Mouse (Mus musculus) kidney, embryonic 15.5 days (tissue): Measurements from ENCODE around the gene Gm38100. TPM values are rescaled to one million over a fixed set of nuclear protein-coding genes. Genes with fewer than 3 reads are reported as not detected.

Experiments used
- ATAC-seq: fragments of 200-750 bp; cut with Nextera tagmentation; replicated peaks from 2 replicates; pipeline ENCODE4 v1.8.0; 2017; ENCODE audit warnings: moderate TSS enrichment; ENCODE audit not compliant: low FRiP score
- H3K27ac ChIP-seq: fragments of 300-500 bp; sonication (generic); 2 replicates; pipeline ENCODE4 v1.5.1; 2015; ENCODE audit warnings: mild to moderate bottlenecking, inconsistent platforms
- H3K27me3 ChIP-seq: fragments of 300-500 bp; sonication (generic); 2 replicates; pipeline ENCODE4 v1.6.1; 2015; ENCODE audit warnings: inconsistent platforms
- H3K36me3 ChIP-seq: fragments of 300-500 bp; sonication (generic); 2 replicates; pipeline ENCODE4 v1.6.1; 2015; ENCODE audit warnings: inconsistent platforms
- H3K4me1 ChIP-seq: fragments of 300-500 bp; sonication (generic); 2 replicates; pipeline ENCODE4 v1.6.1; 2015; ENCODE audit warnings: inconsistent platforms
- H3K4me2 ChIP-seq: fragments of 300-500 bp; sonication (generic); 2 replicates; pipeline ENCODE4 v1.6.1; 2015; ENCODE audit warnings: moderate library complexity, mild to moderate bottlenecking, inconsistent platforms
- H3K4me3 ChIP-seq: fragments of 300-500 bp; sonication (generic); replicated peaks from 2 replicates; pipeline ENCODE4 v1.5.1; 2015; ENCODE audit warnings: mild to moderate bottlenecking, inconsistent platforms
- H3K9ac ChIP-seq: fragments of 300-500 bp; sonication (generic); 2 replicates; pipeline ENCODE4 v1.6.1; 2015; ENCODE audit warnings: mild to moderate bottlenecking, inconsistent platforms
- H3K9me3 ChIP-seq: fragments of 300-500 bp; sonication (generic); replicated peaks from 2 replicates; pipeline ENCODE4 v1.6.1; 2016; ENCODE audit warnings: inconsistent platforms
- WGBS: fragments of 180-500 bp; shearing (Covaris S2); methylation state at CpG from one replicate; pipeline ENCODE4 v1.1.7; 2015; ENCODE audit warnings: mixed read lengths; 5-methylcytosine and 5-hydroxymethylcytosine counted together
- polyA plus RNA-seq: library from polyadenylated mRNA; unstranded; fragments of >200 nt; fragmentation: Nextera tagmentation; extraction: Ambion mirVana; gene quantifications from 2 replicates; pipeline ENCODE4 v1.2.1, GENCODE M21; 2015

The Gm38100 gene
- 0.16 TPM in 1 of 2 replicates, not detected in the other for polyA plus RNA-seq

- ATAC-seq, result no peak
- Histone ChIP-seq H3K27ac (no peak within 1 kb of the TSS), H3K4me3 (no peak within 1 kb of the TSS), H3K27me3 (no peaks in the 10 kb centered on the region), H3K9me3 (no peaks in the 10 kb centered on the region), H3K9ac (no peak within 1 kb of the TSS), H3K4me2 (no peak within 1 kb of the TSS), H3K36me3 (no peaks in the 10 kb centered on the region), H3K4me1 (no peaks in the 10 kb centered on the region)
- 87% methylated on average over 9 of the region's 9 CpGs for WGBS
These were observed at the start of gene Gm38100 for GRCm38 (mm10) chr1:175920029-175920428. Gene Gm38100 (plus strand): TSS chr1:175920329.

GRCm38 (mm10) chr1:175870716-175871115 lies 49.4 kb upstream of the Gm38100 start:
- H3K27ac ChIP-seq, result no peak overlapping the region
- H3K9me3 ChIP-seq, result no peaks in the 10 kb centered on the region
- H3K4me1 ChIP-seq, result no peaks in the 10 kb centered on the region
- H3K27me3 ChIP-seq, result no peaks in the 10 kb centered on the region
- H3K9ac ChIP-seq, result no peak overlapping the region
- no peak overlapping the region for H3K4me3 ChIP-seq
- no peak overlapping the region for H3K4me2 ChIP-seq
- no peaks in the 10 kb centered on the region for H3K36me3 ChIP-seq
- 80% methylated on average over 3 of the region's 3 CpGs for WGBS
- ATAC-seq, result no peak

GRCm38 (mm10) chr1:175872028-175872816 lies 47.9 kb upstream of the Gm38100 start:
- Histone ChIP-seq H3K4me3 (no peak overlapping the region), H3K9me3 (no peaks in the 10 kb centered on the region), H3K27ac (no peak overlapping the region), H3K36me3 (no peaks in the 10 kb centered on the region), H3K27me3 (no peaks in the 10 kb centered on the region), H3K4me2 (no peak overlapping the region), H3K9ac (no peak overlapping the region), H3K4me1 (no peaks in the 10 kb centered on the region)
- no peak for ATAC-seq
- 75% methylated on average over 6 of the region's 6 CpGs for WGBS

GRCm38 (mm10) chr1:175880453-175881296 lies 39.5 kb upstream of the Gm38100 start, which contains the start of gene Exo1:
Gene Exo1 (plus strand): TSS chr1:175880581.
- Histone ChIP-seq H3K27ac (peak within 1 kb of the TSS; percentile 95), H3K27me3 (no peaks in the 10 kb centered on the region), H3K4me2 (peak within 1 kb of the TSS; percentile 88), H3K4me1 (peaks cover 15% of the 10 kb centered on the region), H3K9me3 (no peaks in the 10 kb centered on the region), H3K4me3 (peak within 1 kb of the TSS; percentile 84), H3K36me3 (peaks cover 24% of the 10 kb centered on the region), H3K9ac (peak within 1 kb of the TSS; percentile 67)
- under 1% methylated on average over 66 of the region's 66 CpGs for WGBS
- ATAC-seq, result peak; percentile 97

- peaks cover 15% of the 10 kb centered on the region for H3K4me1 ChIP-seq
- no peak overlapping the region for H3K9ac ChIP-seq
- no peak overlapping the region for H3K27ac ChIP-seq
- no peaks in the 10 kb centered on the region for H3K27me3 ChIP-seq
- H3K9me3 ChIP-seq, result no peaks in the 10 kb centered on the region
- 66% methylated on average over 3 of the region's 3 CpGs for WGBS
- no peak overlapping the region for H3K4me3 ChIP-seq
- H3K36me3 ChIP-seq, result peaks cover 48% of the 10 kb centered on the region
- H3K4me2 ChIP-seq, result no peak overlapping the region
- ATAC-seq, result no peak
These were observed 36.7 kb upstream of the Gm38100 start for GRCm38 (mm10) chr1:175883398-175883797.

- H3K36me3 ChIP-seq, result peaks cover 74% of the 10 kb centered on the region
- 86% methylated on average over 6 of the region's 6 CpGs for WGBS
These were observed 26.9 kb upstream of the Gm38100 start for GRCm38 (mm10) chr1:175893263-175893662.

GRCm38 (mm10) chr1:175893726-175894125 lies 26.4 kb upstream of the Gm38100 start:
- Histone ChIP-seq H3K9ac (no peak overlapping the region), H3K27ac (no peak overlapping the region), H3K36me3 (peaks cover 74% of the 10 kb centered on the region), H3K9me3 (no peaks in the 10 kb centered on the region), H3K4me3 (no peak overlapping the region), H3K4me1 (no peaks in the 10 kb centered on the region), H3K27me3 (no peaks in the 10 kb centered on the region), H3K4me2 (no peak overlapping the region)
- 93% methylated on average over 12 of the region's 12 CpGs for WGBS
- no peak for ATAC-seq

More at GRCm38 (mm10) chr1:175893263-175893662, 26.9 kb upstream of the Gm38100 start:
- ATAC-seq, result no peak
- no peaks in the 10 kb centered on the region for H3K9me3 ChIP-seq
- no peak overlapping the region for H3K9ac ChIP-seq
- H3K27me3 ChIP-seq, result no peaks in the 10 kb centered on the region
- no peaks in the 10 kb centered on the region for H3K4me1 ChIP-seq
- no peak overlapping the region for H3K4me3 ChIP-seq
- no peak overlapping the region for H3K4me2 ChIP-seq
- no peak overlapping the region for H3K27ac ChIP-seq

GRCm38 (mm10) chr1:175911207-175911606 lies 8.9 kb upstream of the Gm38100 start:
- H3K4me3 ChIP-seq, result no peak overlapping the region
- H3K4me1 ChIP-seq, result 0 out of 2 replicates have a peak, but pooled peaks cover 3% of the 10 kb centered on the region
- peaks cover 37% of the 10 kb centered on the region for H3K36me3 ChIP-seq
- H3K4me2 ChIP-seq, result no peak overlapping the region
- no peaks in the 10 kb centered on the region for H3K27me3 ChIP-seq
- ATAC-seq, result no peak
- no peaks in the 10 kb centered on the region for H3K9me3 ChIP-seq
- no peak overlapping the region for H3K9ac ChIP-seq
- 91% methylated on average over 2 of the region's 2 CpGs for WGBS
- H3K27ac ChIP-seq, result no peak overlapping the region

- 90% methylated on average over 3 of the region's 3 CpGs for WGBS
- H3K4me2 ChIP-seq, result no peak overlapping the region
- H3K9me3 ChIP-seq, result no peaks in the 10 kb centered on the region
- H3K4me3 ChIP-seq, result no peak overlapping the region
- H3K4me1 ChIP-seq, result 0 out of 2 replicates have a peak, but pooled peaks cover 3% of the 10 kb centered on the region
- no peak for ATAC-seq
- H3K27me3 ChIP-seq, result no peaks in the 10 kb centered on the region
- no peak overlapping the region for H3K9ac ChIP-seq
- no peak overlapping the region for H3K27ac ChIP-seq
- H3K36me3 ChIP-seq, result peaks cover 29% of the 10 kb centered on the region
These were observed 8.1 kb upstream of the Gm38100 start for GRCm38 (mm10) chr1:175912038-175912437.

- no peaks in the 10 kb centered on the region for H3K27me3 ChIP-seq
- H3K9ac ChIP-seq, result no peak overlapping the region
- no peak overlapping the region for H3K4me2 ChIP-seq
- 0 out of 2 replicates have a peak, but pooled peaks cover 3% of the 10 kb centered on the region for H3K4me1 ChIP-seq
- H3K9me3 ChIP-seq, result no peaks in the 10 kb centered on the region
- H3K36me3 ChIP-seq, result peaks cover 11% of the 10 kb centered on the region
- peak; percentile 84 for ATAC-seq
- H3K27ac ChIP-seq, result no peak overlapping the region
- H3K4me3 ChIP-seq, result no peak overlapping the region
- 68% methylated on average over 5 of the region's 5 CpGs for WGBS
These were observed 6.3 kb upstream of the Gm38100 start for GRCm38 (mm10) chr1:175913728-175914303.

GRCm38 (mm10) chr1:175921091-175921490 lies 962 bp downstream of the Gm38100 start:
- no peaks in the 10 kb centered on the region for H3K9me3 ChIP-seq

More at GRCm38 (mm10) chr1:175921091-175921490, 962 bp downstream of the Gm38100 start:
- no peak for ATAC-seq
- WGBS, result 92% methylated on average over 8 of the region's 8 CpGs
- Histone ChIP-seq H3K4me1 (no peaks in the 10 kb centered on the region), H3K27ac (no peak overlapping the region), H3K4me2 (no peak overlapping the region), H3K36me3 (no peaks in the 10 kb centered on the region), H3K27me3 (no peaks in the 10 kb centered on the region), H3K9ac (no peak overlapping the region), H3K4me3 (no peak overlapping the region)
